Mouse (Mus musculus) MEL (cell line): ENCODE data around the gene Ranbp17. TPM values are rescaled to one million over a fixed set of nuclear protein-coding genes. Genes with fewer than 3 reads are reported as not detected.

Source experiments
- DNase-seq: peaks from one replicate; pipeline ENCODE4 v3.0.0; 2011; ENCODE audit warnings: low read depth, low spot score
- H3K27ac ChIP-seq: 2 replicates; pipeline ENCODE4 v1.5.1; 2012; ENCODE audit warnings: low read depth, mild to moderate bottlenecking, control low read depth, low read length, moderate library complexity; ENCODE audit not compliant: control insufficient read depth
- H3K27me3 ChIP-seq, 2 experiments: fragments of 150-350 bp in 1 of 2; sonication (generic) in 1 of 2; 2 replicates each; pipeline ENCODE4 v1.6.1; 2012; ENCODE audit warnings: low read length in 2 of 2, mild to moderate bottlenecking in 2 of 2, improper control_type of control experiment in 1 of 2, moderate library complexity in 1 of 2; ENCODE audit not compliant: insufficient read depth in 2 of 2, control insufficient read depth in 1 of 2
- H3K36me3 ChIP-seq, 2 experiments: 2 replicates each; pipeline ENCODE4 v1.6.1; 2012 to 2014; ENCODE audit warnings: low read length in 2 of 2, improper control_type of control experiment in 1 of 2, inconsistent platforms in 1 of 2, mild to moderate bottlenecking in 1 of 2; ENCODE audit not compliant: insufficient read depth in 2 of 2, control insufficient read depth in 1 of 2
- H3K4me1 ChIP-seq, 2 experiments: fragments of 150-350 bp in 1 of 2; sonication (generic) in 1 of 2; 2 replicates each; pipeline ENCODE4 v1.6.1; 2012; ENCODE audit warnings: low read length in 2 of 2, improper control_type of control experiment in 1 of 2, mild to moderate bottlenecking in 1 of 2; ENCODE audit not compliant: insufficient read depth in 2 of 2, control insufficient read depth in 1 of 2
- H3K4me3 ChIP-seq, 2 experiments: fragments of 150-350 bp in 1 of 2; sonication (generic) in 1 of 2; 2 replicates each; pipeline ENCODE4 v1.5.1; 2012; ENCODE audit warnings: low read depth in 2 of 2, low read length in 2 of 2, mild to moderate bottlenecking in 2 of 2, moderate library complexity in 2 of 2, control low read depth in 1 of 2, improper control_type of control experiment in 1 of 2; ENCODE audit not compliant: control insufficient read depth in 1 of 2, insufficient read depth in 1 of 2
- H3K79me2 ChIP-seq: 2 replicates; pipeline ENCODE4 v1.6.1; 2012; ENCODE audit warnings: mild to moderate bottlenecking, low read length, moderate library complexity; ENCODE audit not compliant: control insufficient read depth, poor library complexity, insufficient read depth
- H3K9ac ChIP-seq: 2 replicates; pipeline ENCODE4 v1.6.1; 2012; ENCODE audit warnings: low read depth, mild to moderate bottlenecking, control low read depth, low read length, moderate library complexity; ENCODE audit not compliant: control insufficient read depth, poor library complexity, severe bottlenecking
- H3K9me3 ChIP-seq: fragments of 150-350 bp; sonication (generic); replicated peaks from 2 replicates; pipeline ENCODE4 v1.6.1; 2012; ENCODE audit warnings: mild to moderate bottlenecking, low read length, improper control_type of control experiment, moderate library complexity; ENCODE audit not compliant: insufficient read depth
- BHLHE40 ChIP-seq: IDR thresholded peaks from 2 replicates; pipeline ENCODE4 v1.6.1; 2012; ENCODE audit warnings: low read depth, mild to moderate bottlenecking, inconsistent platforms, low read length, improper control_type of control experiment, borderline replicate concordance
- CHD1 ChIP-seq: IDR thresholded peaks from 2 replicates; pipeline ENCODE4 v1.6.1; 2012; ENCODE audit warnings: low read depth, mild to moderate bottlenecking, inconsistent platforms, low read length, improper control_type of control experiment
- CHD2 ChIP-seq: IDR thresholded peaks from 2 replicates; pipeline ENCODE4 v1.6.1; 2011; ENCODE audit warnings: low read length, improper control_type of control experiment
- CTCF ChIP-seq, 3 experiments: IDR thresholded peaks in 2 of 3; conservative IDR thresholded peaks in 1 of 3; 2 replicates each; pipeline ENCODE4 v1.5.1; 2011 to 2012; ENCODE audit warnings: low read length in 3 of 3, low read depth in 2 of 3, mild to moderate bottlenecking in 2 of 3, improper control_type of control experiment in 1 of 3, inconsistent platforms in 1 of 3, mixed read lengths in 1 of 3, moderate library complexity in 1 of 3; ENCODE audit not compliant: control insufficient read depth in 1 of 3, insufficient read depth in 1 of 3, poor library complexity in 1 of 3, severe bottlenecking in 1 of 3
- E2F4 ChIP-seq: IDR thresholded peaks from 2 replicates; pipeline ENCODE4 v1.6.1; 2011; ENCODE audit warnings: low read depth, low read length, improper control_type of control experiment, borderline replicate concordance
- GABPA ChIP-seq: IDR thresholded peaks from 2 replicates; pipeline ENCODE4 v1.6.1; 2012; ENCODE audit warnings: low read depth, mild to moderate bottlenecking, inconsistent platforms, low read length, improper control_type of control experiment, moderate library complexity
- GATA1 ChIP-seq: IDR thresholded peaks from 2 replicates; pipeline ENCODE4 v1.6.1; 2011; ENCODE audit warnings: low read depth, low read length, improper control_type of control experiment
- HCFC1 ChIP-seq: IDR thresholded peaks from 2 replicates; pipeline ENCODE4 v1.6.1; 2012; ENCODE audit warnings: low read depth, mild to moderate bottlenecking, inconsistent platforms, low read length, improper control_type of control experiment, moderate library complexity
- JUND ChIP-seq: IDR thresholded peaks from 2 replicates; pipeline ENCODE4 v1.6.1; 2011; ENCODE audit warnings: low read depth, mild to moderate bottlenecking, improper control_type of control experiment, low read length
- MAFK ChIP-seq: IDR thresholded peaks from 2 replicates; pipeline ENCODE4 v1.6.1; 2011; ENCODE audit warnings: low read depth, mild to moderate bottlenecking, low read length, improper control_type of control experiment, borderline replicate concordance
- MAX ChIP-seq: IDR thresholded peaks from 2 replicates; pipeline ENCODE4 v1.6.1; 2011; ENCODE audit warnings: low read length, improper control_type of control experiment
- NRF1 ChIP-seq: IDR thresholded peaks from 2 replicates; pipeline ENCODE4 v1.6.1; 2014; ENCODE audit warnings: low read depth, mild to moderate bottlenecking, inconsistent platforms, low read length, improper control_type of control experiment, moderate library complexity; ENCODE audit not compliant: poor library complexity, insufficient read depth, severe bottlenecking
- POLR2A ChIP-seq, 2 experiments: IDR thresholded peaks; 2 replicates each; pipeline ENCODE4 v1.6.1; 2011 to 2012; ENCODE audit warnings: low read length in 2 of 2, mild to moderate bottlenecking in 2 of 2, control low read depth in 1 of 2, improper control_type of control experiment in 1 of 2, low read depth in 1 of 2, moderate library complexity in 1 of 2; ENCODE audit not compliant: control insufficient read depth in 1 of 2, insufficient read depth in 1 of 2, poor library complexity in 1 of 2
- POLR2AphosphoS2 ChIP-seq: IDR thresholded peaks from 2 replicates; pipeline ENCODE4 v1.6.1; 2011; ENCODE audit warnings: low read length, improper control_type of control experiment
- POLR2AphosphoS5 ChIP-seq: IDR thresholded peaks from 2 replicates; pipeline ENCODE4 v1.6.1; 2012; ENCODE audit warnings: low read depth, borderline replicate concordance, mild to moderate bottlenecking, inconsistent platforms, low read length, moderate library complexity, mixed read lengths
- RAD21 ChIP-seq: IDR thresholded peaks from 2 replicates; pipeline ENCODE4 v1.6.1; 2011; ENCODE audit warnings: mild to moderate bottlenecking, low read depth, low read length, improper control_type of control experiment
- SIN3A ChIP-seq: IDR thresholded peaks from 2 replicates; pipeline ENCODE4 v1.6.1; 2012; ENCODE audit warnings: low read length, improper control_type of control experiment, inconsistent platforms
- SMC3 ChIP-seq: IDR thresholded peaks from 2 replicates; pipeline ENCODE4 v1.6.1; 2011; ENCODE audit warnings: low read depth, low read length, improper control_type of control experiment
- TCF12 ChIP-seq: IDR thresholded peaks from 2 replicates; pipeline ENCODE4 v1.6.1; 2014; ENCODE audit warnings: low read depth, mild to moderate bottlenecking, inconsistent platforms, low read length, improper control_type of control experiment, moderate library complexity
- USF2 ChIP-seq, 2 experiments: IDR thresholded peaks; 2 replicates each; pipeline ENCODE4 v1.6.1; 2011 to 2012; ENCODE audit warnings: improper control_type of control experiment in 2 of 2, low read length in 2 of 2, borderline replicate concordance in 1 of 2, inconsistent platforms in 1 of 2, low read depth in 1 of 2, mild to moderate bottlenecking in 1 of 2; ENCODE audit not compliant: insufficient read depth in 1 of 2
- ZNF384 ChIP-seq: IDR thresholded peaks from 2 replicates; pipeline ENCODE4 v1.6.1; 2012; ENCODE audit warnings: low read depth, mild to moderate bottlenecking, inconsistent platforms, low read length, improper control_type of control experiment
- polyA plus RNA-seq, 2 experiments: library from polyadenylated mRNA; stranded (reverse) in 1 of 2; unstranded in 1 of 2; fragments of >175 nt in 1 of 2; fragments of >200 nt in 1 of 2; gene quantifications; 2 replicates each; pipeline versions ENCODE4 v1.2.1 to v1.2.4; 2012; ENCODE audit warnings: low replicate concordance in 2 of 2, low read depth in 1 of 2; ENCODE audit not compliant: insufficient read length in 2 of 2, insufficient read depth in 1 of 2, missing spikeins in 1 of 2
- total RNA-seq: library from RNA; depleted of rRNA; stranded (reverse); fragments of 300-350 nt; gene quantifications from 2 replicates; pipeline ENCODE4 v1.2.3, GENCODE M21; 2012

The Ranbp17 gene
- total and polyA plus RNA-seq, 3 experiments = not detected

DNA sequence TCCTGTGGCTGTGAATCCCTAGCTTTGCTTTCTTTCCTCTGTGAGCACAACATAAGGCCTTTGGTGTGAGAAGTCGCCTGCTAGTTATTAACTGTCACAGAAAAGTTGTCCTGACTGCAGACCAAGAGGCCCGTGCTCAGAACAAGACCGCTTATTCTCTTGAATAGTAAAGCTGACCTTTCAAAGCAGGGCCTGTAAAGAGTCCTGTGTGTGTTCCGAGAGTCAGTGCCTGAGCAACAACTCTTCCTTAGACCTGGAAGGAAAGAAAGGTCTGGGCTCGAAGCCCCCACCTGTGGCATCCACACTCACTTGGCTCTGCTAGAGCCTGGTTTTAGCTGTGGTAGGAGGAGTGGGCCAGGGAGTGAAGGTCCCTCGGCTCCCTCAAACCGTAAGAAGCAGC lies 318.5 kb downstream of the Ranbp17 start:
- no peak for DNase-seq
- Histone ChIP-seq H3K79me2 (no peaks in the 10 kb centered on the region), H3K27ac (no peak overlapping the region), H3K9me3 (no peaks in the 10 kb centered on the region), H3K27me3 (no peaks in the 10 kb centered on the region), H3K36me3 (no peaks in the 10 kb centered on the region), H3K4me3 (no peak overlapping the region), H3K4me1 (no peaks in the 10 kb centered on the region), H3K9ac (no peak overlapping the region)
- TF ChIP-seq SIN3A = no peak
- TF ChIP-seq JUND = no peak
- no peak for TF ChIP-seq POLR2AphosphoS2
- TF ChIP-seq SMC3 = no peak

DNA sequence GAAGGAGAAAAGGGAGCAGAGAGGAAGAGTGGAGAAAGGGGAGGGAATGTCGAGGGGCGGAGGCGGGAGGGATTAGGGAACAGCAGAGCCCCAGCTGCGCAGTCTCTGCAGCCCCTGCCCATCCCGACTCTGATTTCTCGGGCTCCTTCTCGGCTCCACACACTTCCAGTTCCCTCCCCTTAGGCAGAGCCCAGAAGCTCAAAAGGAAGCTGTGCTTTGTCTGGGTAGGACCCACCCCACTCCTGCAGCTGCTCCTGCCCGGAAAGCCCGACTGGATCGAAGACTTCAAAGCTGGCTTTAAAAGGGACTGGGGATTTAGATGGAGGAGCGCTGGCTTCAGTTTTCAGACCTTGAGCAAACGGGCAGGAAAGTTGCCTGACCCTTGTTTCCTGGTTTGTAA lies 319.9 kb downstream of the Ranbp17 start:
- Histone ChIP-seq H3K79me2 (no peaks in the 10 kb centered on the region), H3K9ac (no peak overlapping the region), H3K4me3 (no peak overlapping the region), H3K27me3 (no peaks in the 10 kb centered on the region; a peak in 1 of 4 replicates), H3K36me3 (no peaks in the 10 kb centered on the region), H3K4me1 (no peaks in the 10 kb centered on the region), H3K9me3 (no peaks in the 10 kb centered on the region), H3K27ac (no peak overlapping the region)
- TF ChIP-seq POLR2AphosphoS5 (no peak), CHD2 (no peak), GABPA (no peak), GATA1 (no peak), ZNF384 (no peak), CHD1 (no peak), POLR2A (IDR thresholded peaks at IDR 0.05; ENCODE audit: control insufficient read depth in 1 of 2, insufficient read depth in 1 of 2, low read depth in 1 of 2, low read length in 2 of 2, poor library complexity in 1 of 2) (no peak), E2F4 (no peak), CTCF (IDR thresholded peaks at IDR 0.05 in 2 of 3, conservative IDR thresholded peaks at IDR 0.05 in 1 of 3; ENCODE audit: control insufficient read depth in 1 of 3, insufficient read depth in 1 of 3, low read depth in 2 of 3, low read length in 3 of 3, poor library complexity in 1 of 3, severe bottlenecking in 1 of 3) (no peak), HCFC1 (no peak), NRF1 (no peak), TCF12 (no peak), BHLHE40 (no peak), USF2 (IDR thresholded peaks at IDR 0.05; ENCODE audit: borderline replicate concordance in 1 of 2, insufficient read depth in 1 of 2, low read depth in 1 of 2, low read length in 2 of 2) (no peak), SMC3 (no peak), RAD21 (no peak), SIN3A (no peak), MAFK (no peak), MAX (no peak), POLR2AphosphoS2 (no peak)
- no peak for DNase-seq
